Mouse (Mus musculus): Measurements from ENCODE around the gene Zg16. TPM values are rescaled to one million over a fixed set of nuclear protein-coding genes. Genes with fewer than 3 reads are reported as not detected.

Zg16 gene
- polyA plus RNA-seq, 3 experiments from 2014 or later: 1.6 TPM; not detected in 2

DNA sequence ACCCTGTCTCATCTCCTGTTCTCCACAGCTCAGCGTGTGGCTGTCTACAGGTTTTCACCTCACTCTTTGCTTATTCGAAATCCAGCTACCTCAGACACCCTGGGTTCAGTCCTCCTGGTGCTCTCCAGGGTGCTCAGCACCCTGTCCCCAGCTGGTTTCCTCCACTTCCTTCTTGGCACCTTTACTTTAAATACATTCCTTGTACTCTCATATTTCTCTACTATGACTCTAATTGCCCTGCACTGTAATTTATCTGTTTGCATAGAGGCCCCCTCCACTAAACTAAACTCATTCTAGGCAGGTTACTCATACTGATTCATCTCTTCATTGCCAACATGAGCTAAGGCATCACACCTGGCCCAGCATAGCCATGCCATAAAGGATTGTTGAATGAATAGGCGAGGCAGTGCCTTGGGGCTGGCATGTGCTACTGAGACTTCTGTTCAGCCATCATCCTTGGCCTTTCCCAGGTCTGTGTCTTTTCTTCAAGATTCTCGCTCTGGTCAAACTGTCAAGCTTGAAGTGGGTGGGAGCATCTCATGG is 16.2 kb downstream of the Zg16 start:
- no peak for ATAC-seq

- ATAC-seq: no peak
These were observed 20.8 kb downstream of the Zg16 start for GRCm38 (mm10) chr7:127066317-127066716.

DNA sequence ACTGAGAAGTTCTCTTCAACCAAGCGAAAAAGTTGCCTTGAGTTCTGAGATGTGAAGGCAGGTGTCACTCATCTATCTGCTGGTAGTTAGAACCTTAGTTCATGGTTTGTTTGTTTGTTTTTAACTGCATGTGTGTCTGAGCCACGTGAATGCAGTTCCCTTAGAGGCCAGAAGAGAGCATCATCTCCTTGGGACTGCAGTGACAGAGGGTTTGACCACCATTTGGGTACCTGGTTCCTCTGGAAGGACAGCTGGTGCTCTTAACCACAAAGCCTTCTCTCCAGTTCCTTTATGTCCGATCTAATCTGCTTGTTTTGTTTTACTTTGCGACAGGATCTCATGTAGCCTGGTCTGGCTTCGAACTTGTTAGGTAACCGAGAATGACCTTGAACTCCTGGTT is 21.6 kb downstream of the Zg16 start:
- no peak for ATAC-seq

DNA sequence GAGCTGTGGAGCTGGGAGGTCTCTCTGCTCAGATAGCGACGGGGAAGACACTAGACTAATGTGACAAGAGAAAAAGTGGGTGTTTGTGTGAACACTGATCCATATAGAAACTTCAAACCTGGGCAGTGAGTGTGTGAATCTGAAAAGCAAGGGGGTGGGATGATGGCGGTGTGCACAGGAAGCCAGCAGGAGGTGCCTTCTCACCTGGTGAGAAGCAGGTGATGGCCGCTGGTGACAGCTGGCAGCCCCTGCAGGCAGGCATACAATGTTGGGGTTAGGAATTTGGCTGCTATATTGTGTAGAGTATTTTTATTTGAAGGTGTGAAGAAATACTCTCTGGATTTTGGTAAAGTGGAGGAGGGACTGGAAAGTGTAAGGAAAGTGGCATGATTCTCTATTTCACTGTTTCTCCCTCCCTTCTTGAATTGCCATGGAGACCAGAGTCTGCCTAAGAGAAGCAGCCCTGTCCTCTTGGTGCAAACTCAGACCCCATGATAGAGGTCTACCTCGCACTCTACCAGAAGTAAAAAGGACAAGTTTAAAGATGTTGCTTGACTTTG is 32.0 kb downstream of the Zg16 start:
- ATAC-seq: no peak

GRCm38 (mm10) chr7:127041851-127042672 is 45.1 kb downstream of the Zg16 start, which contains the start of gene Kif22:
TSS of gene Kif22 (minus strand) at chr7:127042471.
- peak; percentile 95 for ATAC-seq

- peak; percentile 48 for ATAC-seq
These were observed 55.9 kb downstream of the Zg16 start for GRCm38 (mm10) chr7:127031244-127031643.

GRCm38 (mm10) chr7:127030172-127030571 is 57.0 kb downstream of the Zg16 start:
- no peak for ATAC-seq

DNA sequence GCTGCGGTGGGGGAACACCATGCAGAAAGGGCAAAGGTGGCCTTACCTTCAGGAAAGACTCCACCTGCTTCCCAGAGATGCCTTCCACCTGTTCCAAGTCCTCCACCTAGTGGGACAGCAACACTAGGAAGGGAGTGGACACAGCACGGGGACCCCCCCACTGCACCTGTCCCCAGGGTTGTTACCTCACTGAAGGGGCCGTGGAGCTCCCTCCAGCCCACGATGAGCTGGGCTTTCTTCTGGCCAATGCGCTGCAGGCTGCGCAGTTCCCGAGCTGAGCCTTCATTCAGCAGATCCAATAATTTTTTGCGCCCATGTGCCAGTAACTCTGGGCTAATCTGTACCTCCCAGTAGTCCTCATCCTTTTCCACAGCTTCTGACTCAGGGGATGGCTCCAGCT is 59.2 kb downstream of the Zg16 start:
- no peak for ATAC-seq

DNA sequence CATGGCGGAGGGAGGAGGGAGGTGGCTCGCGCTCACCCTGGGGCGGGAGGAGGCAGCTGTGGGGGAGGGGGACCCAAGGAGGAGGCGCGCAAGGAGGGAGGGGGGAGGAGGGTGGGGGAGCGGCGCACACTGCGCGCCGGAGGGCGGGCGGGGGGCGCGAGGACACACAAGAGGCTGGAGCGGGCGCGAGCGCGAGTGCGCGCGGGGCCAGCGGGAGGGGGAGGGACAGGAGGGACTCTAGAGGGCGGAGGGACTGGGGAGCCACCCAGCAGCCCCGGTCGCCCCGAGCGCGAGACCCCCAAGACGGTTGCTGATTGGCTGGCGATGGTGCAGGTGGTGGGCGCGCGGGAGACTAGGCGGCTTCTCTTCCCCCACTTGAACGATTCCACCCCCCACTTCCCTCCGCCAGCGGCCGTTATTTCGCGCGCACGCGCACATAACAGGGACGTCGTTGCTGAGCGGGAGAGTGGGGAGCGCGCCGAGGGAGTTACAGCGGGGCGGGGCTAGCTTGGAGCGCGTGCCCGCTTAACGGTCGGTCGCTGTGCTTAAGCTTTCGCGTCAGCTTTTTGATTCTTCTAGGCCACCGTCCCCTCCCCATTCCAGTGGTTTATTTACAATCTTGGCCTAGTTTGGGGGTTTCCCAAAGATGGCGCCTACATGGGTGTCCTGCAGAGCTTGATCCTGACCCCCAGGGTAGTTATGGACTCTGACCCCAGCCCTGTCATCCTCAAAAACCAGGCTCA is 60.0 kb downstream of the Zg16 start, which contains the start of gene Maz:
TSS of gene Maz (minus strand) at position 54 of the 743 bp plus-strand sequence.
- peak; percentile 67 for ATAC-seq

DNA sequence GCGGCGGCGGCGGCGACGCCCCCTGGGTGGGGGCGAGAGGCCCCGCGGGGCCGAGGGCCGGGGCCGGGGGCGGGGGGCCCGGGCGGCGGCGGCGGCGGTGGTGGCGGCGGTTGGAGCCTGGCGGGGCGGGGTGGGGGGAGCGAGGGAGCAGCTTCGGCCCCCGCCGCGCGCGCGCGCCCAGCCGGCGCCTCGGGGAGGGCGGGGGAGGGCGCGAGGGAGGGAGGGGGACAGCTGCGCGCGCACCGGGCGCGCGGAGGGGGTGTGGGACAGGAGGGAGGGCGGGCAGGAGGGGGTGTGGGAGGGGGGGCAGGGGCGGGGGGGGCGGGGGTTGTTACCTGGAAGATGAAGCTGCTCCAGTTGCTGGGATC is 60.5 kb downstream of the Zg16 start:
- ATAC-seq: no peak

DNA sequence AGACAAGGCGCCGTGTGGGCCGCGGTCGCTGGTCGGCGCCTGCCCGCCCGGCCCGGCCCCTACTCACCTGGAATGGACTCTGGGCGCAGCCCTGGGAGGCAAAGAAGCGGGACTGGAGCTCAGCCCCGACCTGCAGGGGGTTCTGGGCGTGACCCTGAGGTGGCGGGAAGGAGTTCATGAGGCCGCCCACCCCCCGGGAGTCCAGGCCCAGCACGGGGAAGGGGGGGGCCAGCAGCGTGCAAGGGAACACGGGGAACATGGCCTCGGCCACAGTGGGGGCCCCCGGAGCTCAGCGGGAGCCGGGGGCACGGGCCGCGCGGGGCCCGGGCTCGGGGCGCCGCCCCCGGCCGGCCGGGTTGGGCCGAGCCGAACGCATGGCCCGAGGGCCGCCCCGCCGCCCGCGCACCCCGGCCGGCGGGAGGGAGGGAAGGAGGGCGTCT is 60.9 kb downstream of the Zg16 start:
- ATAC-seq: peak; percentile 15

DNA sequence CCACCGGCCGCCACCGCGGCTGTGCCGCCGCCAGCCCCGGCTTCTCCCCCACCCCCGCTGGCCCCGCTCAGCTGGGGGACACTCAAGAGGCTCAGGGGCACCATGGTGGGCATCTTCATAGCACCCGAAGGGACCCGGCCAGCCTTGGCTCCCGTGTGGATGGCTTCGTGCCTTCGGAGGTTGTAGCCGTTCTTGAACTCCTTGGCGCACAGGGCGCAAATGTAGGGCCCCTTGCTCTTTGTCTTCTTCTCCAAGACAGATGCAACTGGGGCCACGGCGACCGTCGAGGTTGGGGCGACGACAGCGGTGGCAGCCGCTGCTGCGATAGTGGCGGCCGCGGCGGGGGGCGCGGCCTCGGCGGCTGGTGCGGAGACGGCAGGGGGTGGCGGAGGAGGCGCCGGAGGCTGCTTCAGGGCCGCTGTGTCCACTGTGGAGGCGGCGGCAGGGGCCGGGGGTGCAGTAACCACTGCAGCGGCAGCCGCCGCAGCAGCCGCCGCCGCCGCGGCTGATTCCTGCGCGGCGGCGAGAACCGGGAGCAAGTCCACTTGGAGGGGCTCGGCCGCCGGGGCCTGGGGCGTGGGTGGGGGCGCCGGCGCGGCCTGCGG is 61.5 kb downstream of the Zg16 start:
- no peak for ATAC-seq

GRCm38 (mm10) chr7:127024755-127025555 is 62.2 kb downstream of the Zg16 start:
- ATAC-seq: peak; percentile 31

- no peak for ATAC-seq
These were observed 63.0 kb downstream of the Zg16 start for GRCm38 (mm10) chr7:127023896-127024690.

- no peak for ATAC-seq
These were observed 63.8 kb downstream of the Zg16 start for GRCm38 (mm10) chr7:127023272-127023691.

DNA sequence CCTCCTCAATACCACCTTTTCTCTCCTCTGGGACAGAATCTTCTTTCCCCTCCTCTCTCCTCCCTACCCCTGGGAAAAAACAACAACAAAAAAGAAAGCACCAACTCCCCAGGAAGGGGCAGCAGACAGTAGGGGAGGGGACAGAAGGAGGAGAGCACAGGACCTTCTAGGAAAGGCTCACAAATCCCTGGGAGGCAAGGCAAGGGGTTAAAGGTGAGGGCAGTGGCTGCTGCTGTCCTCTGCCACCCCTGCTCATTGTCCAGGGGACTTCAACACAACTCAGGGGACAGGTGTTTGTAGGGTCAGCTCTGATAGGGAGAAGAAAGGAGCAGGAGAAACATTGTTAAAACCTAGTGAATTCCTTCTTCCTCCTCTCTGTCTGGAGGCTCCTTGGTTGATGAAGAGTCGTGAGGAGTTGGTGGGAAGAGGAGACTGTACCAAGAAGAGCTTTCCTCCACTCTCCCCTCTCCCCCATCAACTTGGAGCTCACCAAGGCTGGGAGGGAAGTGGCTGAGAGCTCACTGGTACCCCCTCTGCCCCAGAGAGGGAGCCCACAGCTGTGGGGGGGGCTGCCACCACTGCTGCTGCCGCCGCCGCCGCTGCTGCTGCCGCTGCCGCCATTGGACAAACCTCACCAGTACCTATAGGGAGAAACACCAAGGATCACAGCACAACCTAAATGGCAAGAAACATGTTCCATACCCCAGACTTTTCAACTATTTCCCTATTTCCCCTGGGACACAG is 64.4 kb downstream of the Zg16 start:
- ATAC-seq: no peak

GRCm38 (mm10) chr7:127021563-127022527 is 65.3 kb downstream of the Zg16 start:
- no peak for ATAC-seq

GRCm38 (mm10) chr7:127020901-127021562 is 66.1 kb downstream of the Zg16 start, which contains the start of the genes Gm42742 and Prrt2:
TSS of gene Gm42742 (minus strand) at chr7:127021097.
TSS of gene Prrt2 (minus strand) at chr7:127021211.
- peak; percentile 30 for ATAC-seq

Data from inflammation-experienced regulatory T-cells, adult 6 months (primary cell).